Mouse (Mus musculus) MEL (cell line): ENCODE measurements around the gene Dnajc10.

Experiments
- CTCF ChIP-seq, 3 experiments: IDR thresholded peaks in 2 of 3; conservative IDR thresholded peaks in 1 of 3; 2 replicates each; pipeline ENCODE4 v1.5.1; 2011 to 2012; ENCODE audit warnings: low read length in 3 of 3, low read depth in 2 of 3, mild to moderate bottlenecking in 2 of 3, improper control_type of control experiment in 1 of 3, inconsistent platforms in 1 of 3, mixed read lengths in 1 of 3, moderate library complexity in 1 of 3; ENCODE audit not compliant: control insufficient read depth in 1 of 3, insufficient read depth in 1 of 3, poor library complexity in 1 of 3, severe bottlenecking in 1 of 3
- EP300 ChIP-seq, 2 experiments: IDR thresholded peaks; 2 replicates each; pipeline ENCODE4 v1.6.1; 2011; ENCODE audit warnings: improper control_type of control experiment in 2 of 2, low read length in 2 of 2, low read depth in 1 of 2, mild to moderate bottlenecking in 1 of 2
- MXI1 ChIP-seq: IDR thresholded peaks from 2 replicates; pipeline ENCODE4 v1.6.1; 2011; ENCODE audit warnings: mild to moderate bottlenecking, low read depth, low read length, improper control_type of control experiment
- POLR2AphosphoS2 ChIP-seq: IDR thresholded peaks from 2 replicates; pipeline ENCODE4 v1.6.1; 2011; ENCODE audit warnings: low read length, improper control_type of control experiment
- RAD21 ChIP-seq: IDR thresholded peaks from 2 replicates; pipeline ENCODE4 v1.6.1; 2011; ENCODE audit warnings: mild to moderate bottlenecking, low read depth, low read length, improper control_type of control experiment
- RCOR1 ChIP-seq: IDR thresholded peaks from 2 replicates; pipeline ENCODE4 v1.6.1; 2012; ENCODE audit warnings: low read depth, mild to moderate bottlenecking, inconsistent platforms, low read length, improper control_type of control experiment
- TCF12 ChIP-seq: IDR thresholded peaks from 2 replicates; pipeline ENCODE4 v1.6.1; 2014; ENCODE audit warnings: low read depth, mild to moderate bottlenecking, inconsistent platforms, low read length, improper control_type of control experiment, moderate library complexity
- ZNF384 ChIP-seq: IDR thresholded peaks from 2 replicates; pipeline ENCODE4 v1.6.1; 2012; ENCODE audit warnings: low read depth, mild to moderate bottlenecking, inconsistent platforms, low read length, improper control_type of control experiment

GRCm38 (mm10) chr2:80314201-80314600 lies 1.1 kb upstream of the Dnajc10 start:
- no peak for TF ChIP-seq TCF12
- TF ChIP-seq MXI1, result no peak
- no peak for TF ChIP-seq CTCF (IDR thresholded peaks at IDR 0.05 in 2 of 3, conservative IDR thresholded peaks at IDR 0.05 in 1 of 3; ENCODE audit: control insufficient read depth in 1 of 3, insufficient read depth in 1 of 3, low read depth in 2 of 3, low read length in 3 of 3, poor library complexity in 1 of 3, severe bottlenecking in 1 of 3)
- TF ChIP-seq EP300 (IDR thresholded peaks at IDR 0.05; ENCODE audit: low read depth in 1 of 2, low read length in 2 of 2), result no peak
- TF ChIP-seq RAD21, result no peak
- no peak for TF ChIP-seq POLR2AphosphoS2
- TF ChIP-seq ZNF384, result no peak
- no peak for TF ChIP-seq RCOR1
